Mouse (Mus musculus): ENCODE measurements around the gene Cd151. TPM values are rescaled to one million over a fixed set of nuclear protein-coding genes. Genes with fewer than 3 reads are reported as not detected.
A peak's percentile ranks its signal among the peaks of the same experiment; 100 is the strongest.

Cd151 gene
- total RNA-seq, 2 experiments from 2014 or later = 320 to 330 TPM

GRCm38 (mm10) chr7:141495379-141495778 lies 28.2 kb downstream of the Cd151 start:
- DNase-seq = no peak

- no peak for DNase-seq
Measured at GRCm38 (mm10) chr7:141495940-141496339, 28.7 kb downstream of the Cd151 start.

- DNase-seq = peak; percentile 41 to 55
Measured at GRCm38 (mm10) chr7:141497600-141497999, 30.4 kb downstream of the Cd151 start.

GRCm38 (mm10) chr7:141501820-141502555 lies 34.8 kb downstream of the Cd151 start:
- DNase-seq = no peak

- DNase-seq = no peak
Measured at GRCm38 (mm10) chr7:141502556-141502905, 35.3 kb downstream of the Cd151 start.

GRCm38 (mm10) chr7:141506278-141506677 lies 39.1 kb downstream of the Cd151 start:
- DNase-seq = no peak

- DNase-seq = no peak
Measured at GRCm38 (mm10) chr7:141508160-141508559, 41.0 kb downstream of the Cd151 start.

- DNase-seq = no peak
Measured at GRCm38 (mm10) chr7:141510196-141510595, 43.0 kb downstream of the Cd151 start.

- DNase-seq = peak in 1 of 2 experiments; percentile 21
Measured at GRCm38 (mm10) chr7:141510681-141511191, 43.5 kb downstream of the Cd151 start.

GRCm38 (mm10) chr7:141517638-141518037 lies 50.4 kb downstream of the Cd151 start:
- peak; percentile 54 to 59 for DNase-seq

- DNase-seq = no peak
Measured at GRCm38 (mm10) chr7:141518296-141518695, 51.1 kb downstream of the Cd151 start.

GRCm38 (mm10) chr7:141518926-141519325 lies 51.7 kb downstream of the Cd151 start:
- peak in 1 of 2 experiments; percentile 34 for DNase-seq

GRCm38 (mm10) chr7:141519795-141520194 lies 52.6 kb downstream of the Cd151 start:
- no peak for DNase-seq

Other genes with a start within 250 kb of the Cd151 start
- gene Phrf1, start 238.6 kb upstream of the Cd151 start, total RNA-seq (2021) = 10 to 100 TPM; 33.7 to 34.8 TPM
- gene Irf7, start 200.9 kb upstream of the Cd151 start, total RNA-seq (2021) = 1 to 10 TPM; 2.3 to 3.1 TPM
- gene Cdhr5, start 190.6 kb upstream of the Cd151 start, total RNA-seq (2021) = not detected
- not detected for gene Sct, start 188.3 kb upstream of the Cd151 start, total RNA-seq (2021)
- gene Drd4, start 175.4 kb upstream of the Cd151 start, total RNA-seq (2021) = not detected
- 10 to 100 TPM; 11.7 to 12.6 TPM for gene Deaf1, start 139.7 kb upstream of the Cd151 start, total RNA-seq (2021)
- gene Tmem80, start 139.7 kb upstream of the Cd151 start, total RNA-seq (2021) = 10 to 100 TPM; 14.6 to 15.7 TPM
- 1 to 10 TPM; 1.7 to 3.0 TPM for gene Eps8l2, start 128.5 kb upstream of the Cd151 start, total RNA-seq (2021)
- 100 to 1,000 TPM; 106 to 141 TPM for gene Taldo1, start 75.2 kb upstream of the Cd151 start, total RNA-seq (2021)
- gene Gatd1, start 53.3 kb upstream of the Cd151 start, total RNA-seq (2021) = 10 to 100 TPM; 11.3 to 12.4 TPM
- gene Cend1, start 37.9 kb upstream of the Cd151 start, total RNA-seq (2021) = 1 to 10 TPM in 1 of 2 experiments, under 1 TPM in 1; 0.80 to 1.3 TPM
- gene Slc25a22, start 29.5 kb upstream of the Cd151 start, total RNA-seq (2021) = 10 to 100 TPM; 45.6 to 59.1 TPM
- gene Pidd1, start 23.4 kb upstream of the Cd151 start, total RNA-seq (2021) = under 1 TPM; 0.21 to 0.42 TPM
- gene Rplp2, start 20.0 kb upstream of the Cd151 start, total RNA-seq (2021) = 1,000 to 10,000 TPM in 1 of 2 experiments, 100 to 1,000 TPM in 1; 998 to 1,000 TPM
- gene Pnpla2, start 12.2 kb upstream of the Cd151 start, total RNA-seq (2021) = 100 to 1,000 TPM; 387 to 566 TPM
- 10 to 100 TPM; 22.5 to 23.3 TPM for gene Cracr2b, start 6.3 kb upstream of the Cd151 start, total RNA-seq (2021)
- 10 to 100 TPM; 82.3 to 97.7 TPM for gene Polr2l, start 7.7 kb downstream of the Cd151 start, total RNA-seq (2021)
- 10 to 100 TPM; 18.9 to 22.9 TPM for gene Tspan4, start 7.8 kb downstream of the Cd151 start, total RNA-seq (2021)
- gene Chid1, start 72.5 kb downstream of the Cd151 start, total RNA-seq (2021) = 10 to 100 TPM; 48.2 to 50.9 TPM
- 10 to 100 TPM; 60.7 to 60.8 TPM for gene Ap2a2, start 94.8 kb downstream of the Cd151 start, total RNA-seq (2021)
- not detected for gene Muc6, start 187.9 kb downstream of the Cd151 start, total RNA-seq (2021)
- under 1 TPM in 1 of 2 experiments, not detected in 1; 0.44 TPM for gene Muc2, start 222.9 kb downstream of the Cd151 start, total RNA-seq (2021)